Mouse (Mus musculus) lung, postnatal 0 days (tissue): ENCODE results near the gene Dcaf4. TPM values are rescaled to one million over a fixed set of nuclear protein-coding genes. Genes with fewer than 3 reads are reported as not detected.

Experiments used
- ATAC-seq: fragments of 200-750 bp; cut with Nextera tagmentation; 2 replicates; pipeline ENCODE4 v1.8.0; 2017; ENCODE audit warnings: moderate library complexity
- DNase-seq: peaks from one replicate; pipeline ENCODE4 v3.0.0-alpha.2; 2016; ENCODE audit warnings: low spot score
- H3K27ac ChIP-seq: fragments of 300-500 bp; sonication (generic); 2 replicates; pipeline ENCODE4 v1.5.1; 2014; ENCODE audit warnings: antibody characterized with exemption, mild to moderate bottlenecking, low read length, mixed read lengths
- H3K27me3 ChIP-seq: fragments of 300-500 bp; sonication (generic); replicated peaks from 2 replicates; pipeline ENCODE4 v1.6.1; 2014; ENCODE audit warnings: low read length, mixed read lengths; ENCODE audit not compliant: insufficient read depth
- H3K36me3 ChIP-seq: fragments of 300-500 bp; sonication (generic); 2 replicates; pipeline ENCODE4 v1.6.1; 2014; ENCODE audit warnings: low read length, mixed read lengths; ENCODE audit not compliant: insufficient read depth
- H3K4me1 ChIP-seq: fragments of 300-500 bp; sonication (generic); 2 replicates; pipeline ENCODE4 v1.6.1; 2014; ENCODE audit warnings: antibody characterized with exemption, low read depth, low read length, mixed read lengths; ENCODE audit not compliant: insufficient read depth
- H3K4me2 ChIP-seq: fragments of 300-500 bp; sonication (generic); replicated peaks from 2 replicates; pipeline ENCODE4 v1.6.1; 2014; ENCODE audit warnings: low read depth, mild to moderate bottlenecking, low read length, moderate library complexity, mixed read lengths
- H3K4me3 ChIP-seq: fragments of 300-500 bp; sonication (generic); 2 replicates; pipeline ENCODE4 v1.5.1; 2014; ENCODE audit warnings: low read depth, low read length
- H3K9ac ChIP-seq: fragments of 300-500 bp; sonication (generic); replicated peaks from 2 replicates; pipeline ENCODE4 v1.6.1; 2014; ENCODE audit warnings: low read depth, mild to moderate bottlenecking
- H3K9me3 ChIP-seq: fragments of 300-500 bp; sonication (generic); 2 replicates; pipeline ENCODE4 v1.6.1; 2016; ENCODE audit warnings: low read length, mixed read lengths
- CTCF ChIP-seq: IDR thresholded peaks from 2 replicates; pipeline ENCODE4 v1.5.1; 2016; ENCODE audit warnings: antibody characterized with exemption, mild to moderate bottlenecking
- EP300 ChIP-seq: IDR thresholded peaks from 2 replicates; pipeline ENCODE4 v1.6.1; 2016; ENCODE audit warnings: antibody characterized with exemption, mild to moderate bottlenecking, control low read depth
- WGBS: fragments of 180-500 bp; shearing (Covaris S2); extraction: QIAGEN DNeasy Blood & Tissue Kit; methylation state at CpG from one replicate; pipeline ENCODE4 v1.1.7; 2014; 5-methylcytosine and 5-hydroxymethylcytosine counted together
- polyA plus RNA-seq: library from polyadenylated mRNA; unstranded; fragments of >200 nt; fragmentation: Nextera tagmentation; extraction: Ambion mirVana; gene quantifications from 2 replicates; pipeline ENCODE4 v1.2.1, GENCODE M21; 2015

Dcaf4 gene
- polyA plus RNA-seq, 1 experiment from 2014 or later: 10.4 TPM

GRCm38 (mm10) chr12:83502190-83502589 is 18.1 kb upstream of the Dcaf4 start:
- TF ChIP-seq CTCF (peak; percentile 87), EP300 (no peak)
- WGBS: 4% methylated on average over 9 of the region's 9 CpGs
- DNase-seq: peak; percentile 82

DNA sequence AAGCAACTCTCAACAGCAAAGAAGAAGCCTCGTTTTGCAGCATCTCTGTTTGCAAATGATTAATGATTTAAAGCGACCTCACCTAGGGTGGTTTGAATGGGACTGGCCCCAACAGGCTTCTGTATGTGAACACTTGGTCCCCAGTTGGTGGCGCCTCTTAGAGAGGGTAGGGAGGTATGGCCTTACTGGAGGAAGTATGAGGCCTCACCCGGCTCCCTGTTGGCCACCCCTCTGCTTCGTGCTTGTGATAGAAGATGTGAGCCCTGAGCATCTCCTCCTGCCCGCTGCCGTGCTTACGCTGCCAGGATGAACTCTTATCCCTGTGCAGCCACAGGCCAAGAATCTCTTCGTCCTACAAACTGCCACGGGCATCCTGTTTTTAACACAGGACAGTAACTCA is 13.7 kb upstream of the Dcaf4 start:
- WGBS: 69% methylated on average over 10 of the region's 10 CpGs
- Histone ChIP-seq H3K36me3 (no peaks in the 10 kb centered on the region), H3K4me1 (no peaks in the 10 kb centered on the region), H3K4me3 (no peak overlapping the region), H3K9me3 (no peaks in the 10 kb centered on the region), H3K27me3 (no peaks in the 10 kb centered on the region), H3K4me2 (no peak overlapping the region), H3K27ac (no peak overlapping the region), H3K9ac (no peak overlapping the region)
- TF ChIP-seq EP300 (no peak), CTCF (no peak)
- ATAC-seq (no peak), DNase-seq (no peak)

More at GRCm38 (mm10) chr12:83502190-83502589, 18.1 kb upstream of the Dcaf4 start:
- no peaks in the 10 kb centered on the region for H3K4me1 ChIP-seq
- ATAC-seq: no peak; the same call in 1 of the 2 replicates
- no peaks in the 10 kb centered on the region for H3K27me3 ChIP-seq
- H3K27ac ChIP-seq: no peak overlapping the region
- no peak overlapping the region for H3K4me2 ChIP-seq
- no peaks in the 10 kb centered on the region for H3K36me3 ChIP-seq
- no peaks in the 10 kb centered on the region for H3K9me3 ChIP-seq
- no peak overlapping the region for H3K4me3 ChIP-seq
- no peak overlapping the region for H3K9ac ChIP-seq

DNA sequence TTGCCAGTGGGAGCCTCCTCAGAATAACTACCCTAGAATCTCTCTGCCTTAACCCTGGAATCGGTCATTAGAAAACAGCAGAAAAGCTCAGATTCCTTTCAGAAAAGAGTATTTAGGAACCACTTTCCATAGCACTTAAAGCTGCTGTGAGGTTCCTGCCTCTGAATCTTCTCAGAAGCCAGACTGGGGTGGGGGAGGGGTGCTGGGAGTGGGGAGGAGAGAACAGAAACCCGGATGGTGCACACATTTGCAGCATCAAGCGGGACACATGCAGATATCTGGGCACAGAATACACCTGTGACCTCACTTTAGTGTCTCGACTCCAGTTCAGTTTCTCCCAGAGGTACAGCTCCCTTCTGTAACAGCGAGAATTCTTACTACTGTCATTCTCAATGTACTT is 9.7 kb upstream of the Dcaf4 start:
- DNase-seq: no peak
- Histone ChIP-seq H3K27me3 (no peaks in the 10 kb centered on the region), H3K4me3 (no peak overlapping the region), H3K4me1 (no peaks in the 10 kb centered on the region), H3K4me2 (no peak overlapping the region), H3K9me3 (no peaks in the 10 kb centered on the region), H3K27ac (no peak overlapping the region), H3K9ac (no peak overlapping the region), H3K36me3 (no peaks in the 10 kb centered on the region)
- WGBS: 79% methylated on average over 5 of the region's 5 CpGs
- TF ChIP-seq CTCF (no peak), EP300 (no peak)
- no peak for ATAC-seq

DNA sequence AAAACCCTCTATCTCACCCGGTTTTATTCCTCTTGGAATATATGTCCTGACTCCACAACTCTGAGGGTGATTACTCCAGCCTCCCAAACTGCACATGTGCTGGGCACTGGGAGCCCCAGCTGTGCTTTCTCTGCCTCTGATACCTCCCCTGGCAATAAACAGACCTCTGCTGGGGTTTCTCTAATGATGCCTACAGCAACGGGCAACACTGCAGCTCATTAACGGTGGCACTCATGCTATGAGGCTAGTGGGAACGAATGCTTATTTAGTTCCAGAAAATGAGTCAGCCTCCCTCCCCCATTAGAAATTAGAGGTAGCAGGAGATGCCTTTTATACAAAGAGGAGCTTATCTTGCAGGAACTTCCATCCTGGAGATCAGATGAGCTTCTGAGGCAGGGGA is 7.5 kb upstream of the Dcaf4 start:
- Histone ChIP-seq H3K4me3 (no peak overlapping the region), H3K27ac (no peak overlapping the region), H3K4me1 (no peaks in the 10 kb centered on the region), H3K9ac (no peak overlapping the region), H3K36me3 (no peaks in the 10 kb centered on the region), H3K27me3 (no peaks in the 10 kb centered on the region), H3K4me2 (no peak overlapping the region), H3K9me3 (no peaks in the 10 kb centered on the region)
- no peak for ATAC-seq
- no peak for TF ChIP-seq EP300
- TF ChIP-seq CTCF: no peak
- no peak for DNase-seq
- WGBS: 25% methylated on average over 4 of the region's 4 CpGs

GRCm38 (mm10) chr12:83513185-83513584 is 7.1 kb upstream of the Dcaf4 start:
- 6% methylated on average over 5 of the region's 5 CpGs for WGBS
- Histone ChIP-seq H3K9ac (no peak overlapping the region), H3K27ac (no peak overlapping the region), H3K4me2 (no peak overlapping the region), H3K9me3 (no peaks in the 10 kb centered on the region), H3K27me3 (no peaks in the 10 kb centered on the region), H3K4me1 (no peaks in the 10 kb centered on the region), H3K36me3 (no peaks in the 10 kb centered on the region), H3K4me3 (no peak overlapping the region)
- DNase-seq: no peak
- no peak for TF ChIP-seq EP300
- TF ChIP-seq CTCF: no peak
- no peak for ATAC-seq

GRCm38 (mm10) chr12:83514216-83514615 is 6.0 kb upstream of the Dcaf4 start:
- Histone ChIP-seq H3K36me3 (no peaks in the 10 kb centered on the region), H3K27ac (no peak overlapping the region), H3K9ac (no peak overlapping the region), H3K27me3 (no peaks in the 10 kb centered on the region), H3K9me3 (no peaks in the 10 kb centered on the region), H3K4me3 (no peak overlapping the region), H3K4me1 (no peaks in the 10 kb centered on the region), H3K4me2 (no peak overlapping the region)
- no peak for TF ChIP-seq EP300
- DNase-seq: no peak
- no peak for ATAC-seq
- 64% methylated on average over 4 of the region's 4 CpGs for WGBS

DNA sequence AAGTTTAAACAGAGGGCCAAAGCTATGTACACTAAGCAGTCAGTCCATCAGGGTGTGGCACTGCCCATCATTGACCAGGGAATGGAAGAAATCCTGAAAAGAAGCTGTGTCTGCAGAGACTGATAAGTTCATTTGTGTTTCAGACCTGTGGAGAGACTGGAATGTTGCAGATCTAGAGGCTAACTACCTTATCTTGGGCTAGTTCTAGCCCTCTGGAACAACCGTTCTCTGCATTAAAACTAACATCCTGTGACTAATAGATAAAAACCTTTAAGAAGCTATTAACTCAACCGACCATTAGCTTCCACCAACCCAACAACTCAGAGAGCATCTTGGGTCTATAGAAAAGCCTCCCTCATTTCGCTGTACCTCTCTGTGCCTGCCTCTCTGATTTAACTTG is 2.7 kb upstream of the Dcaf4 start:
- WGBS: 63% methylated on average over 3 of the region's 3 CpGs
- Histone ChIP-seq H3K4me2 (no peak overlapping the region), H3K27me3 (no peaks in the 10 kb centered on the region), H3K9ac (no peak overlapping the region), H3K9me3 (no peaks in the 10 kb centered on the region), H3K27ac (no peak overlapping the region), H3K4me3 (no peak overlapping the region), H3K36me3 (no peaks in the 10 kb centered on the region), H3K4me1 (no peaks in the 10 kb centered on the region)
- ATAC-seq (no peak), DNase-seq (no peak)
- TF ChIP-seq EP300 (no peak), CTCF (no peak)
